Mouse (Mus musculus): ENCODE measurements around the gene Rab30.

DNA sequence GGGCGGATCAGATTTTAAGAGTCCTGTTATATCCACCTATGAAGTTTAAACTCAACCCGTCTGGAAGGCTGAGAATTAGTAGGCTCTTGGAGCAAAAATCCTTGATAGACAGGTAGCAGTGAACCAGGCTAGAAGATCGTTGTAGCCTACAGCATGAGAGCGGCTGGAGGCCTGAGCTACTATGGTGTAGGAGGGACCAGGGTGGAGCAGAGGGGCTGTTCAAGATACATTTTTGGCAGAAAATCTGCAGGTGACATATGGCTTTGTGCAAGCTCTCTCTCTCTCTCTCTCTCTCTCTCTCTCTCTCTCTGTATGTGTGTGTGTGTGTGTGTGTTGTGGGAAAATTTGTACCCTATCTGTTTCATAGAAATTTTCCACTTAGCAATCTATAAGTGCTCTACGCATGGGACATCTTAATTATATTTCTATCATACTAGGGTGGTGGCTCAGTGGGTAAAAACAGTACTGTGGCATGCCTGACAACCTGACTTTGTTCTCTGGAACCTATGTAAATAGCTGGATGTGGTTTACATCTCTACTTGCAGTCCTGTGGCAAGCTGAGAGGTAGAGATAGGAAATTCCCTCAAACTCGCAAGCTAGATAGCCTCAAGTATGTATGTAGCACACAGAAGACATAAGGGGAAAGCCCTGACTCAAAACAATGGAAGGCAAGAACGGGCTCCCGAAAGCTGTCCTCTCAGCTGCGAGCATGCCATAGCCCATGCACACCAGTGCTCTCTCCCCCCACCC is 63.7 kb downstream of the Rab30 start:
- no peak for TF ChIP-seq CTCF (IDR thresholded peaks at IDR 0.05; ENCODE audit: low read depth)
- TF ChIP-seq EP300 (IDR thresholded peaks at IDR 0.05; ENCODE audit: low read depth): no peak

Measured in liver, postnatal 0 days (tissue).